Mouse (Mus musculus) E14TG2a.4 (cell line): Measurements from ENCODE around the gene Usp24.

Experiments
- H3K27me3 ChIP-seq: 2 replicates; pipeline ENCODE4 v1.6.1; 2014; ENCODE audit warnings: low read length, control low read depth; ENCODE audit not compliant: insufficient read depth
- H3K36me3 ChIP-seq: 2 replicates; pipeline ENCODE4 v1.6.1; 2014; ENCODE audit warnings: low read length, control low read depth; ENCODE audit not compliant: insufficient read depth
- H3K4me1 ChIP-seq: replicated peaks from 2 replicates; pipeline ENCODE4 v1.6.1; 2014; ENCODE audit warnings: low read depth, low read length, control low read depth
- H3K4me3 ChIP-seq: replicated peaks from 2 replicates; pipeline ENCODE4 v1.5.1; 2014; ENCODE audit warnings: mild to moderate bottlenecking, low read length
- H3K9me3 ChIP-seq: 2 replicates; pipeline ENCODE4 v1.6.1; 2014; ENCODE audit warnings: low read length, control low read depth
- CTCF ChIP-seq: conservative IDR thresholded peaks from 2 replicates; pipeline ENCODE4 v1.5.1; 2014; ENCODE audit warnings: low read length
- NANOG ChIP-seq: IDR thresholded peaks from 2 replicates; pipeline ENCODE4 v1.6.1; 2014; ENCODE audit warnings: borderline replicate concordance, low read length, mixed read lengths
- POU5F1 ChIP-seq: IDR thresholded peaks from 2 replicates; pipeline ENCODE4 v1.6.1; 2014; ENCODE audit warnings: low read length, borderline replicate concordance

Gene Usp24

GRCm38 (mm10) chr4:106454541-106454940 is 138.5 kb downstream of the Usp24 start:
- TF ChIP-seq CTCF (no peak), POU5F1 (no peak), NANOG (no peak)
- Histone ChIP-seq H3K4me3 (no peak overlapping the region), H3K36me3 (no peaks in the 10 kb centered on the region), H3K4me1 (no peaks in the 10 kb centered on the region), H3K27me3 (peaks cover 18% of the 10 kb centered on the region; the same call in 1 of the 2 replicates), H3K9me3 (no peaks in the 10 kb centered on the region; the same call in 1 of the 2 replicates)

- H3K9me3 ChIP-seq, result no peaks in the 10 kb centered on the region
- peaks cover 67% of the 10 kb centered on the region for H3K27me3 ChIP-seq
- H3K4me1 ChIP-seq, result peaks cover 13% of the 10 kb centered on the region; the same call in 1 of the 2 replicates
- no peak overlapping the region for H3K4me3 ChIP-seq
- H3K36me3 ChIP-seq, result no peaks in the 10 kb centered on the region
- TF ChIP-seq POU5F1, result no peak
- no peak for TF ChIP-seq NANOG
- no peak for TF ChIP-seq CTCF
Observed at GRCm38 (mm10) chr4:106462016-106462415, 146.0 kb downstream of the Usp24 start.

- TF ChIP-seq NANOG (no peak), CTCF (no peak), POU5F1 (no peak)
- Histone ChIP-seq H3K36me3 (no peaks in the 10 kb centered on the region), H3K4me1 (peaks cover 13% of the 10 kb centered on the region; the same call in 1 of the 2 replicates)
Observed at GRCm38 (mm10) chr4:106462524-106462923, 146.5 kb downstream of the Usp24 start.

GRCm38 (mm10) chr4:106463174-106463801 is 147.3 kb downstream of the Usp24 start:
- Histone ChIP-seq H3K4me1 (peaks cover 13% of the 10 kb centered on the region; the same call in 1 of the 2 replicates), H3K4me3 (peak overlapping the region; percentile 68), H3K9me3 (peaks cover 6% of the 10 kb centered on the region), H3K27me3 (peaks cover 76% of the 10 kb centered on the region), H3K36me3 (no peaks in the 10 kb centered on the region)
- TF ChIP-seq CTCF, result no peak
- no peak for TF ChIP-seq POU5F1
- TF ChIP-seq NANOG, result no peak

More at GRCm38 (mm10) chr4:106462524-106462923, 146.5 kb downstream of the Usp24 start:
- Histone ChIP-seq H3K27me3 (peaks cover 72% of the 10 kb centered on the region), H3K9me3 (no peaks in the 10 kb centered on the region), H3K4me3 (no peak overlapping the region)

GRCm38 (mm10) chr4:106467420-106468110 is 151.6 kb downstream of the Usp24 start:
- H3K4me3 ChIP-seq, result no peak overlapping the region
- peaks cover 13% of the 10 kb centered on the region; the same call in 1 of the 2 replicates for H3K4me1 ChIP-seq
- TF ChIP-seq NANOG (no peak), CTCF (no peak), POU5F1 (no peak)
- H3K9me3 ChIP-seq, result peaks cover 18% of the 10 kb centered on the region
- H3K36me3 ChIP-seq, result no peaks in the 10 kb centered on the region
- peaks cover 41% of the 10 kb centered on the region for H3K27me3 ChIP-seq

- Histone ChIP-seq H3K36me3 (no peaks in the 10 kb centered on the region), H3K27me3 (peaks cover 20% of the 10 kb centered on the region), H3K9me3 (peaks cover 18% of the 10 kb centered on the region), H3K4me3 (no peak overlapping the region), H3K4me1 (no peaks in the 10 kb centered on the region)
- TF ChIP-seq POU5F1, result no peak
- TF ChIP-seq NANOG, result no peak
- no peak for TF ChIP-seq CTCF
Observed at GRCm38 (mm10) chr4:106470921-106471320, 154.9 kb downstream of the Usp24 start.

- peaks cover 18% of the 10 kb centered on the region for H3K9me3 ChIP-seq
- H3K36me3 ChIP-seq, result no peaks in the 10 kb centered on the region
- H3K27me3 ChIP-seq, result peaks cover 10% of the 10 kb centered on the region; the same call in 1 of the 2 replicates
- H3K4me3 ChIP-seq, result no peak overlapping the region
- TF ChIP-seq CTCF, result peak; percentile 52
- no peak for TF ChIP-seq POU5F1
- H3K4me1 ChIP-seq, result no peaks in the 10 kb centered on the region
Observed at GRCm38 (mm10) chr4:106472335-106472734, 156.3 kb downstream of the Usp24 start.

GRCm38 (mm10) chr4:106474241-106474640 is 158.2 kb downstream of the Usp24 start:
- Histone ChIP-seq H3K4me3 (no peak overlapping the region), H3K4me1 (no peaks in the 10 kb centered on the region), H3K27me3 (peaks cover 6% of the 10 kb centered on the region; the same call in 1 of the 2 replicates), H3K36me3 (no peaks in the 10 kb centered on the region), H3K9me3 (peaks cover 4% of the 10 kb centered on the region; the same call in 1 of the 2 replicates)
- TF ChIP-seq POU5F1 (no peak), CTCF (peak; percentile 9; the same call in 1 of the 2 replicates)

- no peaks in the 10 kb centered on the region for H3K4me1 ChIP-seq
- no peak overlapping the region for H3K4me3 ChIP-seq
- no peaks in the 10 kb centered on the region for H3K36me3 ChIP-seq
- H3K27me3 ChIP-seq, result peaks cover 58% of the 10 kb centered on the region
- H3K9me3 ChIP-seq, result no peaks in the 10 kb centered on the region
- TF ChIP-seq CTCF (no peak), POU5F1 (no peak), NANOG (no peak)
Observed at GRCm38 (mm10) chr4:106480545-106480944, 164.5 kb downstream of the Usp24 start.
